ENCODE assay signal across 11 mouse cellular contexts in the genomic region with DNA sequence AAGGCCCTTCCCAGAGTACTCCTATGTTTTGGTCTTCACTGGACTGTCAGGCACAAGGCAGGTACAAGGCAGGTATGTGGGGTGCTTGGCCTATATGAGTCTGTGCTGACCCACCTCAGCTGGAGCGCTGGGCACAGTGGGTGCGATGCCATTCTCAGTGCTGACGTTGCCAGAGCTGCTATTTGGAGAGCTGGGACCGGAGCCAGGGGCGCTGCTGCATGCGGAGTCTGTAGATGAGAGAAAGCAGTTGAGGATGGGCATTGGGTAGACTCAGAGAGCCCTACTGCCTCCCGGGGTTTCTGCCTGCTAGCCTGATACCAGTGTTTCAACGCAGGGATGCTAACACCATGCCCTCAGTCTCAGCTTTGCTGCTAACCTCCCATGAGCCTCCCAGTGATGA.
DNase-seq lines count a peak whose midpoint lies in the region; ATAC-seq and TF ChIP-seq lines count a peak whose summit lies in the region.
"Had no signal": no experiment of that assay in that cellular context is flagged by ENCODE, and none has a peak within 500 bp of the region (broad histone marks: within the 10 kb centered on the region; RNA-seq: fewer than 3 reads in every experiment).

No protein-coding gene starts in this region.

- no peak overlapping the region for H3K4me3 ChIP-seq in heart, adult 2 months
- no peak overlapping the region for H3K4me3 ChIP-seq in heart, embryonic 11.5 days (ENCODE audit: low read depth, low read length)
- H3K4me3 ChIP-seq in layer of hippocampus, adult 2 months = no peak overlapping the region
- H3K4me3 ChIP-seq in midbrain, embryonic 15.5 days = no peak overlapping the region

- no peak overlapping the region for H3K9ac ChIP-seq in heart, adult 2 months (ENCODE audit: low read depth, low read length)
- H3K9ac ChIP-seq in heart, embryonic 11.5 days (ENCODE audit: low read depth, low read length) = no peak overlapping the region
- no peak overlapping the region for H3K9ac ChIP-seq in midbrain, embryonic 15.5 days

- TF ChIP-seq CTCF in heart, adult 2 months (IDR thresholded peaks at IDR 0.05) = no peak
- TF ChIP-seq CTCF in layer of hippocampus, adult 2 months (conservative IDR thresholded peaks at IDR 0.05) = no peak

- H3K27ac ChIP-seq in heart, adult 2 months = no peak overlapping the region
- no peak overlapping the region for H3K27ac ChIP-seq in heart, embryonic 11.5 days (ENCODE audit: low read depth, low read length)
- H3K27ac ChIP-seq in layer of hippocampus, adult 2 months = no peak overlapping the region
- H3K27ac ChIP-seq in midbrain, embryonic 15.5 days = no peak overlapping the region

- TF ChIP-seq POLR2A in heart, adult 2 months (IDR thresholded peaks at IDR 0.05; ENCODE audit: insufficient read depth, low read depth, low read length) = no peak

- no peak for ATAC-seq in heart, embryonic 11.5 days (replicated peaks; ENCODE audit: insufficient number of reproducible peaks, low FRiP score, low TSS enrichment)
- no peak for ATAC-seq in midbrain, embryonic 15.5 days (replicated peaks)
- ATAC-seq: intestine, embryonic 16.5 days; Patski had no signal

- H3K9me3 ChIP-seq in heart, embryonic 11.5 days (replicated peaks; ENCODE audit: control insufficient read depth, low read length) = no peaks in the 10 kb centered on the region
- no peaks in the 10 kb centered on the region for H3K9me3 ChIP-seq in midbrain, embryonic 15.5 days

- DNase-seq in heart, adult 2 months = peak; percentile 45 to 54
- DNase-seq in frontal cortex, postnatal 10 days (ENCODE audit: low spot score in 2 of 2) = peak; percentile 19 to 29
- DNase-seq in layer of hippocampus, adult 2 months (ENCODE audit: low spot score in 2 of 2) = peak; percentile 17 to 31
- peak; percentile 69 for DNase-seq in right cerebral cortex, postnatal 14 days
- no peak for DNase-seq in lung, postnatal 25 days (ENCODE audit: low spot score)
- DNase-seq in T-cell, adult 2 months (ENCODE audit: low spot score) = no peak

- WGBS in heart, adult 2 months = 70% methylated on average over 8 of the region's 8 CpGs
- 91% methylated on average over 8 of the region's 8 CpGs for WGBS in heart, embryonic 11.5 days (ENCODE audit: insufficient replicate concordance)
- 88% methylated on average over 8 of the region's 8 CpGs for WGBS in midbrain, embryonic 15.5 days

- H3K4me2 ChIP-seq in heart, embryonic 11.5 days = no peak overlapping the region
- H3K4me2 ChIP-seq in midbrain, embryonic 15.5 days = no peak overlapping the region
- H3K4me2 ChIP-seq: liver, embryonic 11.5 days had no signal

- H3K79me2 ChIP-seq in heart, adult 2 months (replicated peaks; ENCODE audit: control insufficient read depth, insufficient read depth, low read length) = no peaks in the 10 kb centered on the region

- H3K4me1 ChIP-seq in heart, adult 2 months (ENCODE audit: control insufficient read depth, insufficient read depth, low read length) = peaks cover 1% of the 10 kb centered on the region; the same call in 1 of the 2 replicates
- H3K4me1 ChIP-seq in heart, embryonic 11.5 days (ENCODE audit: control insufficient read depth, insufficient read depth, low read length) = no peaks in the 10 kb centered on the region
- no peaks in the 10 kb centered on the region for H3K4me1 ChIP-seq in midbrain, embryonic 15.5 days

- intact Hi-C loops in heart, adult 2 months (cut with DNase I) = loop anchor here (5.0 kb wide), 1 partner anchor 455 kb away; no protein-coding TSS in a partner anchor

- no peaks in the 10 kb centered on the region for H3K36me3 ChIP-seq in heart, adult 2 months (ENCODE audit: control insufficient read depth, insufficient read depth, low read length)
- H3K36me3 ChIP-seq in heart, embryonic 11.5 days (ENCODE audit: control insufficient read depth, insufficient read depth, low read length) = peaks cover 26% of the 10 kb centered on the region
- peaks cover 13% of the 10 kb centered on the region for H3K36me3 ChIP-seq in midbrain, embryonic 15.5 days (replicated peaks)

- H3K27me3 ChIP-seq in heart, adult 2 months (ENCODE audit: control insufficient read depth, insufficient read depth, low read length) = no peaks in the 10 kb centered on the region
- no peaks in the 10 kb centered on the region for H3K27me3 ChIP-seq in heart, embryonic 11.5 days (ENCODE audit: control insufficient read depth, insufficient read depth, low read length)
- H3K27me3 ChIP-seq in midbrain, embryonic 15.5 days (replicated peaks) = no peaks in the 10 kb centered on the region
- H3K27me3 ChIP-seq: Patski had no signal

- TF ChIP-seq EP300 in heart, adult 2 months (IDR thresholded peaks at IDR 0.05; ENCODE audit: insufficient read depth, low read depth, low read length) = no peak

Comparison
In these comparisons a context has a peak if more than half of its experiments do, and no peak if none do; other contexts are left out.
1. DNase-seq: peak in heart, adult 2 months (2 of 2), frontal cortex, postnatal 10 days (2 of 2), layer of hippocampus, adult 2 months (2 of 2) and right cerebral cortex, postnatal 14 days (single experiment); none in lung, postnatal 25 days (single experiment) and T-cell, adult 2 months (single experiment).